Mouse (Mus musculus) megakaryocyte-erythroid progenitor cell, adult 5-6 weeks (primary cell): Measurements from ENCODE around the gene Ehf. TPM values are rescaled to one million over a fixed set of nuclear protein-coding genes. Genes with fewer than 3 reads are reported as not detected.

Experiments
- ATAC-seq: replicated peaks from 2 replicates; pipeline ENCODE4 v1.8.0; 2016; ENCODE audit warnings: mild to moderate bottlenecking, inconsistent platforms; ENCODE audit not compliant: severe bottlenecking, poor library complexity, low FRiP score, low TSS enrichment
- total RNA-seq, 2 experiments: library from RNA; stranded (forward) in 1 of 2; stranded (reverse) in 1 of 2; fragments of 200-1000, 215-1000 nt in 1 of 2; fragments of >200 nt in 1 of 2; fragmentation: Nextera tagmentation in 1 of 2; gene quantifications; 2 replicates each; pipeline ENCODE4 v1.2.3; 2014 to 2017

Gene Ehf
- total RNA-seq (2014; fragmentation: Nextera tagmentation) (not detected in 2 replicates), total RNA-seq (2017) (not detected in 2 replicates)

DNA sequence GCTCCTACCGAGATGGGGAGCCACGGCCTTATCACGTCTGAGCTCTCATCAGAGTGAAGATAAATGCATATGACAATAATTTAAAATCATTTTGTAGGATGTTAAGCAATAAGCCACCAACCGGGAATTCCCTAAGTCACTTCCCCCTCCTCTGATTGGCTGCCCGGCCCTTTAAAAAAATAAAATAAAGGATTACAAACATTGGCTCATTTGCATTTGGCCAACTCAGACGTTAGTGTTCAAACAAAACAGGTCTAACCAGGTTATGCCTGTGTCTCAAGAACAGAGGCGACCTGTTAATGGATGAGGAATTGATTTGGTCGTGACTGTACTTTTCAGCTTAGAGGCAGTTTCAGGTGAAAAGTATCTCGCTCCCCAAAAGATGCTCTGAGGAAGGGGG is at the start of gene Ehf:
Gene Ehf (minus strand): TSS at position 147 of the 400 bp plus-strand sequence.
- no peak for ATAC-seq

DNA sequence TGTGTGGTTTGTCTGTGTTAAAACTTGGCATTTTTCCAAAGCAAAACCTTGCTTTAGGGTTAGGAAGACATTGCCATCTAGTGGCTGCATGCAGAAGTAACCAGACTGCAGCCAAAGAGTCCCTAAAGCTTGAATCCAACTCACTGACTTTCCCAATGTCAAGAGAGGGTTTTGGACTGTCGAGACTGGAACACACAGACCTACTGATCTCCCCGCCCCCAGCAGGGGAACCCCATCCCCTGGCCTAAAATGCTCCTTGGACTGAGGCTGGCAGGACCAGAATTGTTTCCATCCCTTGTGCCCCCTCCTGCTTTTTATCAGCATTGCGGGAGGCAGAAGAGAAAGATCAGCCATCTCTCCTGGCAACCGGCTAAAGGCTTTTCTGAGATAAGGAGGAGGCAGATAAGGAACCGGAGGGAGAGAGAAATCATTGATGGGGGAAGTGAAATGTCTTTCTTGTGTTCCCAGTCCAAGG is 44.4 kb upstream of the Ehf start:
- peak; percentile 68; the same call in 1 of the 2 replicates for ATAC-seq

DNA sequence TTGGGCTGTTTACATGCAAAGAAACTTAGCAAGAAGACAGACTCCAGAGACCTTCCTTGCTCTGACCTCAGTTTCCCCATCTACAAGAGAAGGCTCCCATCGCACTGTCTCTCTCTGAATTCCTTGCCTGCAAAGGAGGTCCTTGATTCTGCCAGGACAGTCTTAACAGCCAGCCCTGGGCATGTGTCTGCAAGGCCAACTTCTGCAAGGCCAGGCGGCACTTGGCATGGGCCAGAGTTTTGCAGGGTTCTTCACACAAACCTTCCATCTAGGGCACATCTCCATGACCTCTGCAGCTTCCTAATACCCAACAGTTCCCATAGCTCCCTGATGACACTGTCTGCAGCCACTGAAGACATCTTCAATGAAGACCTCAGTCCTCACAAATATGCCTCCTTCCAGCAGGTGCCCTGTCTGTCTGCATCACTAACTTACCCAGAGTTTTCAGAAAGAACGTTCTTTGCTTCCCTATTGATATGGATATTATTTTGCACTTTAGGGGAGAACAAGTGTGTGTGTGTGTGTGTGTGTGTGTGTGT is 43.7 kb upstream of the Ehf start:
- ATAC-seq = no peak

DNA sequence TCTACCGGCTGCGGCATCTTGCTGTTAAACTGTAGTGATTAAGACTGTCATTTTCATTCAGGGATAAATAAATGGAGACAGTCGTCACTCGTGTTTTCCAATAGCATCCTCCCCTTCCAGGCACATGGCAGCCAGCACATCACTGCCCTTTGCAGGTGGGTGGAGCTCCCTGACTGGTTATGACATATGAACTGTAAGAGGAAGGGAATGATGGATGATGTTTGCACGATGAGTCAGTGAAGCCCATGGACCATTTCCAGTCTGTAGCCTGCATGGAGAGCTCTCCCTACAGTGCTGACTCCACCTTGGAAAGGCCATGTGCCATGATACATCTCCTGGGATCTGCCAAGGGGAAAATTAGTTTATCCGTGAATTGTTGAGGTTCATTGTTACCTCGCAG is 40.5 kb upstream of the Ehf start:
- ATAC-seq = no peak

DNA sequence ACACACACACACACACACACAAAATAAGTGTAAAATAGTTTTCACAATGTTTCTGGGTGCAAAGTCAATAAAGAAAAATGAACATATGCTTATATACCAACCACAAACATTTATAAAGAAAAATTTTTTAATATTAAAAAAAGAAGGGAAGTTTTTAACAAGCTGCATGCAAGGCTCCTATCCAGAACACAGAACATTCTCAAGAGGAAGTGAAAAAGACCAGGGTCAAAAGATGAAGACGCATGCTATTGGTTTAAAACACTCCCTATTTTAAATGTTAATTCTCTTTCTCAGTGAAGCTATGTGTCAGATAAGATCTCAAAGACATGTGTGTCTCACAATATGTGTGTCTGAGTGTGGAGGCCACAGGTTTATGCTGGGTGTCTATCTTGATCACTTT is 39.0 kb upstream of the Ehf start:
- no peak for ATAC-seq

DNA sequence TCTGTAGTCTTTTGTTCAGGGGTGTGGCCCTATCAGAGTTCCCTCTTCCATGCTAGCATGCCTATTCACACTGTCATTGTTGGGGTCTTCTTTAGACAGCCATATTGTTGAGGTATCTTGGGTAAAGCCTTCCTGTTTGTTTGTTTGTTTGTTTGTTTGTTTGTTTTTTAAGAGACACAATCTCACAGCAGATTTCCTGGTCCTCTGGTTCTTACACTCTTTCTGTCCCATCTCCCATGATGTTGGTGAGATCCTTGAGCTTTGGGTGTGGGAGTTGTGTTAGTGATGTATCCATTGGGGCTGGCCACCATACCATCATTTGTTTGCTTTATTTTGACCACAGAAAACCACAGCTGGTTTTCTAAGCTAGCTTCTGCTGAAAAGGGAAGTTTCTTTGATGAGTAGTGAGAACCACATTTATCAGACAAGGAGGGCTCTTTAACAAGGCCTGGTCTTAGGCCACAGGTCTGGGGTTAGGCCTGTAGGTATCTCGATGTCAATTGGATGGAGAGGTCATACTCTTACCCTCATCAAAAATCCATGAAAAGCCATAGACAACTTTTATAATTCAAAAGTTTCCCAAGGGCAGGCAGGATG is 38.4 kb upstream of the Ehf start:
- no peak for ATAC-seq

DNA sequence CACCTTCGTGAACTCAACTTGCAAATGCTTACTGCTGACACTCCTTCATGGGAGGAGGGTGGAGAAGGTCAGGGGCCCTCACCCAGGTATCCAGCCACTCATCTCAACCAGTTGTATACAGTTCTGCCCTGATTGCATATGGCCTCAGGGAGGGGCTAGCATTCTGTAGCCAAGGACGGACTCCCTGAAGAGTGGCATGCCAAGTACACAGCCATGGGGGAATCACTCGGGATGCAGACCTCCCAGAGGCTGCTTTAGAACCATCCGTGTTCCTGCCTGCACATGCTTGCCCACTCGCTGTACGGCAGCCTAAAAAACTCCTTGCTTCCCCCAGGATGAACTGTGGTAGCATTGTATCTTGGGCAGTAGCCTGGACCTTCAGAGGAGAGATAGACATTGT is 35.6 kb upstream of the Ehf start:
- ATAC-seq = no peak

DNA sequence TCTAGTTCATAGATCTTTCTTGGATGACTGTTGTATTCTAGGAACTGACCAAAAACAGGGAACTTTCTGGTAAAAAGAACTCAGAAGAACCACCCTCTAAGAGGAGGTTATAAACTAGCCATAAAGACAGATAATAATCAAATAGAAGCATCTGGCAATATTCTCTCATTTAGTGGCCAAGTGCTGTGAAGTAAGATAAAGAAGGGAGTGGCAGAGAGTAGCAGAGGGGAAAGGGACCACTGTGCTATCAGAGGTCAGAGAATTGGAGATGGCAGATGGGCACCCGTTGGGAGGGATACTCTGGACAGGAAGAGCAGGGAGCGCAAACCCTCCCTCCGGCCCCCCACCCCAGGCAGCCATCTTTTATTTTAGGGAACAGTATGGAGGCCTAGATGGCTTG is 34.3 kb upstream of the Ehf start:
- ATAC-seq = peak; percentile 74

DNA sequence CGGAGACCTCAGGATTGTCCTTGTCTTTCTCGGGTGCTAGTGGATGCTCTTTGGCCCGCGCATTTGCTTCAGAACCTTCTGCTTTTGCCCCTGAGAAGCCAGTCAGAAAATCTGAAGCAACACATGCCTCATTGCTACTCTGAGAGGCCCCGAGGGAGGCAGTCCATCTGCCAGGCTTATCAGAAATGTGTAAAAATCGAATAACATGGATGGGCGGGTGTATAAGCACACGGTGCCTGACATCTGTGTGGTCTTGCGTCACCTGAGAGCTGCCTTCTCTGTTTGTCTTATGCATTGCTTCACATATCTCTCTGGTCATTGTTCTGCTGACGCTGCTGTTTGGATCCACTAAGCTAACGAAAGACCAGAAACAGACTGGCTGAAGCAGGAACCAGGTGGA is 33.5 kb upstream of the Ehf start:
- peak; percentile 60; the same call in 1 of the 2 replicates for ATAC-seq

DNA sequence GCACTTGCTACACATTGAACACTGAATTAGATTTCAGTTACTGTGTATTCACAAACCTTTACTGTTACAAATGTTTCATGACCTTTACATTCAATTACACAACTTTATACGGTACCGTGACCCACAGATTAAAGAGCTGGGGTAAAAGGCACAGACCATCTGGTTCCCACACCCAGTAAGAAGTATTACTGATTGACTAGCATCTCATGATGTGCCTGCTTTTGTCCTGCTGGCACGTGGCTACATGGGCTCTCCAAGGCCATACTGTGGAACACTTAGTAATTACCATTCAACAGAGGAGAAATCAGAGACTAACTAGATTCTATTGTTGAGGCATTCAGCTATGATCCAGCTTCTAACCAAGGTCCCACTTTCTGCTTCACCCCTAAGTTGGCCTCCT is 32.9 kb upstream of the Ehf start:
- no peak for ATAC-seq

DNA sequence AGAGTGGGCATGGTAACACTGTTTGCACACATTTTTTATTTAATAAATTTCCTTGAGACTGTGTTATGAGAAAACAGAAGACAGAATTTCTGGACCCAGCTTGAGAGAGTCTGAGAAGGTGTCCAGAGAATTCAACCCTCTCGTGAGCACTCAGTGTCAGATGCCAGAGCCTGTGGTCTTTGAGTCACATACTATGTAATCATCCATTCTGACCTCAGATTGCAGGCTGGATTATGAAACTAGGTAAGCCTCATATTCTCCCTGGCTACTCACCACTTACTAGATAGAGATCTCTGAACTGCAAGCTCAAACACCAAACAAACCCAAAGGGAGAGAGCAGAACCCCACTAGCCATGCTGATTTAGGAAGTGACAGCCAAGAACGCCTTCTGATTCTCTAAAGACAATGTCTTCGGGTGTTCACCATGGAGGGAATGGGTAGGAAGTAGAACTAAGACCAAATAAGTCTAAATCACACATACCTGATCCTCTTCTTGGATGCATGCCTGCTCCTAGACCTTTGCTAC is 28.7 kb upstream of the Ehf start:
- no peak for ATAC-seq

DNA sequence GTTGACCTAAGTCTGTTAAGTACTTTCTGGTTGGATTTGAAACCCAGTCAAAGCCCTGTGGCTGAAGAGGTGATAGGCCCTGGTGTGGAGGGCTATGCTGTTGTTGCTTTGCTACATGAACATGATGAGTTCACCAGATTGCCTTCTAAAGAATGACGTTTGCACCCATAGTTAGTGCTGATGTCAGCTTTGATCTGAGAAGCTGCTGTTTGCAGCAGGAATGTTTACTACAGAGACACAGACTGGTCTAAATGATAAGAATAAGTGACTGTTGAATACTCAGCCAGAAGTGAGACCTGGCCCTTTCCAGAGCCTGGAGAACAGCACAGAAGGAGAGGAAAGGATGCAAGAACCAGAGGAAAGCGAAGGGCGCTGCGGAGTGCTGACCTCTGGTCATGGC is 25.7 kb upstream of the Ehf start:
- peak; percentile 68 for ATAC-seq

DNA sequence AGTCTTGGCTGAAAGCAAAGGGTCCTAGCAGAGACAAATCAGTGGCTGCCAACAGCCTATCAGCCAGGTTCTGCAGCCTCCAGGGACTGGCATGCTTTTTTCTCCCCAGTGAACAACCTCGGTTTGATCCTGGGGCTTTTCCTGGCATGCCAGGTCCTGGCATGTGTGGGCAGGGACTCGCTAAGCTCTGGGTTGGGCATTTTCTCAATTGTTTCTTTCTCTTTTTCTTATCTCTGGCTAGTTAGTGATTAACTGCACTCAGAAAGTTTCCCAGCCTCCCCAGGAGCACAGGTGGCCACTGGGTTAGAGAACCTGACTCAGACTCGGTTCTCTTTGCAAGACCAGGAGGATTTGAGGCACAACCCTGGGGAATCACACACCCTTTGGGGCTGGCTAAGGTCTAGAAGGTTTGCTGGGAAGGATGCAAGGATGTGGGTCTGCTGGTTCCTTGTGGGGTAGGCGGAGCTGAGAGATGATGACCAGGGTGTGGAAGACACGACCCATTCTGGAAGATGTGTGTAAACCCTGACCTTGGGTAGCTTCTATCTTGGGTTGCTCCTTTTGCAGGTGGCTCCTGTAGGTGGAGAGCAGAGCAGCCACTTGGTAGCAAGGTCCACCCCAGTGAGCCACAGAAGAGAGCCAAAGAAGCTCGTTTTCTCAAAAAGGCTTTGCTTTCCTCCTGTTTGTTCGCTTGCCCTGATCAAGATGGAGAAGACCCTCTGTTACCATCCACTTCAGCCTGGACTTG is 22.4 kb upstream of the Ehf start:
- no peak for ATAC-seq

DNA sequence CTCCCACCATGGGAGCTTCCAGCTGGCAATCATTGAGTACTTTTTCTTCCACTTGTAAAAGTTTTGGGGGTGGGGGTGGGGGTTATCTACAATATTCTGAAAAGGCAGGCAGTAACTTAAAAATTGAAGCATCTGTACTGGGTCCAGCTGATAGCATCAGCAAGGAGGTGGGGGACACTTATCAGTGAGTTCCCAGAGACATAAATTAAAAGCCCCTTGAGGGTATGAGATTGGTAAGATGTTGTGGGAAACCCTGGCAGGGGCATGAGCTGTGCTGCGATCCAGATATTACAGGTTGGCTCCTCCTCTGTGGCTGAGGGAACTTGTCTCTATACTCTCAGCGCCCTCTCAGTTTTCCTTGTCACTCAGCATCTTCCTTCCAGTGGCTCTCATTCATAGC is 21.2 kb upstream of the Ehf start:
- peak; percentile 62 for ATAC-seq

DNA sequence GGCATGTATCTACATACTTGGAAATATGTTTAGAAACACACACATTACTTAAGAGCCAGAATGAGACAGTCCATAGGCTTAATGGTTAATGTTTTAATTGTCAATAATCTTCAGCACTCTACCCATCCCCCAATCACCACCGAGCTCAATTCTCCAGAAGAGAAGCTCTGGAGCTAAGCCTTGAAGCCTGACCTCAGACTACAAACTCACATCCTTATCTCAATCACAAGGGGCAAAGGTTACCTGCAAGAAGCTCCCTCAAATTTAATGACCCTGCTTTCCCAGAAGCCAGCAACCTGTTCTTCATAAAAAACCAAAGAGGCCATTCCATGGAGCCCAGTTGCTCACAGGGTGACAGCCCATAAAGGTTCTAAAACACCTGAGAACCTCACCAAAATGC is 19.1 kb upstream of the Ehf start:
- no peak for ATAC-seq

DNA sequence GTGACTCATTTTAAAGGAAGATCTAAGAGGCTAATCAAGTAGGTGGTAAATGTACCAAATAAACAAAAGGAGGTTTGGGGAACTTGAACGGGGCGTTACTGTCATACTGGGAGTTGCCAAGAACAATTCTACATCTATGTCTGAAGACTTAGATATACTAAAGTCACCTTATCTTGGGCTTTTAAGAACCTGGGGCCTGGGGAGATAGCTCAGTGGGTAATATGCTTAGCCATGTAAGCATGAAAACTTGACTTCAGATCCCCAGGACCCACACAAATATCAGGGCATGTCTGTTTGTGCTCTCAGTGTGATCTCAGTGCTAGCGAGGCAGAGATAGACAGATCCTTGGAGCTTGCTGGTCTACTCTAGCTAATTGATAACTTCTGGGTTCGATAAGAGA is 18.6 kb upstream of the Ehf start:
- peak; percentile 61 for ATAC-seq

DNA sequence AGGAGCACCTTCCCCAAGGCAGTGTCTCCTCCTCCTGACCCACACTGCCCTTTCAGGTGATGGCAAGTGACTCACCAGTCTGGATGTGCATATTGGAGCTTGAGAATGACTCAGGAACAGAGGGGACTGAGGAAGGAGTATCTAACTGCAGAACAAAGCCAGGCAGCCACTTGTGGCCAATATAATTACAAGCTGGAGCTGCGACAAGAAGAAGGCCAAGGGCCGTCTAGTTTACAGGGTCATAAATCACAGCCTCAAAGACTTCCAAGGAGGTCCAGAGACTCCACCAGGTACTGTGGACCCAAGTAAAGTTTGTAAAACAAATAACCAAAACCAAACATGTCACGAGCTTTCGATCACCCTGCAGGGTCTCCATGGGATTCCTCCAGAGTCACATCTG is 10.9 kb upstream of the Ehf start:
- no peak for ATAC-seq

DNA sequence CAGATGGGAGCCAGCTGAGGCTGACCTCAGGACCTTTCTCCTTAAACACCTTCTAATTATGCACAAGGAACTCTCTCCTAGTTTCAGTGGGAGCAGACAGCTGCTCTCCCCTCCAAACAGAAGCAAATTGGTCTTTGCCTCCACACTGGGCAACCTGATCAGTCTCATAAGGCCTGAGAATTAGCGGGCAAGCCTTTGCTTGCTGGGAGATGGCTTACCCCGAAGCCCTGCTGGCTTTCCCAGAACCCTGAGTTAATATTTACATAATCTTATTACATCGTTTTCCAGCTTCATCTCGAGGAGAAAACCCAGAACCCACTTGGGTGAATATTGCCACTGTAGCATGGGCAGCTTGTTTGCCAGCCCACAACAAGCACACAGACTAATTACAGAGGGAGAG is 9.6 kb upstream of the Ehf start:
- no peak for ATAC-seq

DNA sequence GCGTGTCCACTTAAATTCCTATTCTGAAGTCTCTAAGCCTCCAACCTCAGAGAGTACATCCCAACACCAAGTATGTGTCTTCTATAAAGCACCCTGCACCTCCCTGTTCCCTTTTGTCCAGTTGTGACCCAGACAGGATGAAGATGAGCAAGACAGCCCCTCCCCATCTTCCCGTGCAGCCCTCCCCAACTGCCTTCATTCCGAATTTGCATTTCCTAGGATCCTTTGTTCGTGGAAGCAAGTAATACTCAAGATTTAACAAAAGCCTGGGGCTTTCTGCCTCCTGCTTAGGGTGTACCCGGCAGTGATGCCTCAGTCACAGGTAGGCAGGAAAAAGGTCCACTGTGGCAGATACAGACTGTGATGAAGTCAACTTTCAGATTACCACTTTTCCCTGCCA is 7.6 kb upstream of the Ehf start:
- no peak for ATAC-seq

DNA sequence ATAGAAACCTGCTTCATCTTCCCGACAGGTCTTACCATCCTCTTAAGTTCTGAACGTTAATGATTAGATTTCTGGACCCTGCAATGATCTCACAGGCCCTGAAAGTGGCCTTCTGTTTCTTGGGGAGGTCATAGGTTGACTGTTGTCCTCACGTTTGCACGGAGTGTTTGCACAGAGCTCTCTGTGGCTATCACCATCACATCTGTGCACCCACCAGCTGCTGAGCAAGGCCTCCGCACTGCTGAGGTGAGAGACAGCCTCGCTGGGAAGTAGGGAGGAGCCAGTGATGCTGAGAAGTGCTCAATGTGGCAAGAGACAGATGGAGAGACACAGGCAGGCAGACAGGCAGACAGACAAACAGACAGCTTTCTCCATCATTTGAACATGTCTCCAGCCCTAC is 3.6 kb upstream of the Ehf start:
- no peak for ATAC-seq

DNA sequence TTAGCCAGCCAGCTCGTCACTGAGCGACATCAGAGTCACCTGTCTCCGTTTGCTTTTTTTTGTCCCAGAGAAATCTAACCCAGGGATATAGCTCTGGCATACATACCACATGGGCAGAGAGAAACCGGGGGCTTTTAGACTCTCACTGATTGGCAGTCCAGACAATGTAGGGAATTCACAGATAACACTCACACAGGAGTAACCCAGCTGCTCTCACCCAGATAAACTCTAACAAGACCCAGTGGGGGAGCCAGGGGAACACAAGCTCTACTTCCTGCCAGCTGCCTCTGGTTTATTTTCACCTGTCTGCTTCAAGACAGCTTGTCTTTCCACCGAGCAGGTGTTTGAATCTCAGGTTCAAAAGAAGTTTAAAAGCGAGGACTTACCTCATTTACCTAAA is 409 bp downstream of the Ehf start:
- peak; percentile 45; the same call in 1 of the 2 replicates for ATAC-seq
